ENCODE assay signal across 15 mouse cellular contexts in genomic region chr12:104999171-104999570, GRCm38 (mm10). TPM values are rescaled to one million over a fixed set of nuclear protein-coding genes. Genes with fewer than 3 reads are reported as not detected.
A peak's percentile ranks its signal among the peaks of the same experiment; 100 is the strongest.
DNase-seq lines count a peak whose midpoint lies in the region; ATAC-seq and TF ChIP-seq lines count a peak whose summit lies in the region.
"Had no signal": no experiment of that assay in that cellular context is flagged by ENCODE, and none has a peak within 500 bp of the region (broad histone marks: within the 10 kb centered on the region; RNA-seq: fewer than 3 reads in every experiment).

No protein-coding gene starts in this region.

- peak; percentile 40 for DNase-seq in lung, postnatal 0 days (ENCODE audit: low spot score)
- no peak for DNase-seq in lung, postnatal 4 days
- DNase-seq in induced T-regulatory cell, adult 2 months (ENCODE audit: low read depth): peak; percentile 45
- no peak for DNase-seq in heart, adult 9 months (ENCODE audit: low spot score in 2 of 2)
- DNase-seq in layer of hippocampus, postnatal 14 days (ENCODE audit: low spot score in 2 of 2): no peak
- DNase-seq: cerebellum, adult 18-20 months; heart, adult 18-20 months; heart, postnatal 14 days; layer of hippocampus, postnatal 36 days had no signal

- no peak overlapping the region for H3K4me3 ChIP-seq in lung, postnatal 0 days (ENCODE audit: low read depth, low read length)
- no peak overlapping the region for H3K4me3 ChIP-seq in stomach, embryonic 14.5 days (ENCODE audit: low read depth, low read length)
- H3K4me3 ChIP-seq in midbrain, embryonic 13.5 days (replicated peaks): no peak overlapping the region
- H3K4me3 ChIP-seq: limb, embryonic 12.5 days; midbrain, embryonic 12.5 days; neural tube, embryonic 12.5 days had no signal

- 52% methylated on average over 8 of the region's 8 CpGs for WGBS in lung, postnatal 0 days
- WGBS in stomach, embryonic 14.5 days: 54% methylated on average over 8 of the region's 8 CpGs
- 63% methylated on average over 8 of the region's 8 CpGs for WGBS in midbrain, embryonic 13.5 days

- H3K4me1 ChIP-seq in lung, postnatal 0 days (ENCODE audit: insufficient read depth, low read depth, low read length): no peaks in the 10 kb centered on the region; the same call in 1 of the 2 replicates
- 0 out of 2 replicates have a peak, but pooled peaks cover 4% of the 10 kb centered on the region for H3K4me1 ChIP-seq in stomach, embryonic 14.5 days (ENCODE audit: control insufficient read depth, insufficient read depth, low read length)
- H3K4me1 ChIP-seq in midbrain, embryonic 13.5 days (replicated peaks): peaks cover 14% of the 10 kb centered on the region; the same call in 1 of the 2 replicates

- H3K36me3 ChIP-seq in lung, postnatal 0 days (ENCODE audit: insufficient read depth, low read length): no peaks in the 10 kb centered on the region
- H3K36me3 ChIP-seq in stomach, embryonic 14.5 days (ENCODE audit: control insufficient read depth, insufficient read depth, low read length): no peaks in the 10 kb centered on the region
- no peaks in the 10 kb centered on the region for H3K36me3 ChIP-seq in midbrain, embryonic 13.5 days
- H3K36me3 ChIP-seq: limb, embryonic 12.5 days; midbrain, embryonic 12.5 days; neural tube, embryonic 12.5 days had no signal

- no peak for TF ChIP-seq EP300 in lung, postnatal 0 days (IDR thresholded peaks at IDR 0.05)

- no peaks in the 10 kb centered on the region for H3K27me3 ChIP-seq in lung, postnatal 0 days (replicated peaks; ENCODE audit: insufficient read depth, low read length)
- no peaks in the 10 kb centered on the region for H3K27me3 ChIP-seq in stomach, embryonic 14.5 days (ENCODE audit: control insufficient read depth, insufficient read depth, low read length)
- peaks cover 13% of the 10 kb centered on the region; the same call in 1 of the 2 replicates for H3K27me3 ChIP-seq in midbrain, embryonic 13.5 days
- H3K27me3 ChIP-seq: neural tube, embryonic 12.5 days had no signal

- H3K9me3 ChIP-seq in lung, postnatal 0 days (ENCODE audit: low read length): no peaks in the 10 kb centered on the region
- H3K9me3 ChIP-seq in stomach, embryonic 14.5 days (ENCODE audit: control insufficient read depth, low read depth, low read length): no peaks in the 10 kb centered on the region
- H3K9me3 ChIP-seq in midbrain, embryonic 13.5 days: no peaks in the 10 kb centered on the region
- H3K9me3 ChIP-seq: limb, embryonic 12.5 days; midbrain, embryonic 12.5 days; neural tube, embryonic 12.5 days had no signal

- no peak overlapping the region for H3K27ac ChIP-seq in lung, postnatal 0 days (ENCODE audit: low read length)
- H3K27ac ChIP-seq in stomach, embryonic 14.5 days (ENCODE audit: low read length): no peak overlapping the region
- no peak overlapping the region for H3K27ac ChIP-seq in midbrain, embryonic 13.5 days
- H3K27ac ChIP-seq: limb, embryonic 12.5 days; midbrain, embryonic 12.5 days; neural tube, embryonic 12.5 days had no signal

- no peak overlapping the region for H3K9ac ChIP-seq in lung, postnatal 0 days (replicated peaks; ENCODE audit: low read depth)
- no peak overlapping the region for H3K9ac ChIP-seq in stomach, embryonic 14.5 days (replicated peaks; ENCODE audit: low read depth, low read length)
- no peak overlapping the region for H3K9ac ChIP-seq in midbrain, embryonic 13.5 days (replicated peaks)
- H3K9ac ChIP-seq: limb, embryonic 12.5 days; midbrain, embryonic 12.5 days; neural tube, embryonic 12.5 days had no signal

- TF ChIP-seq CTCF in lung, postnatal 0 days (IDR thresholded peaks at IDR 0.05): no peak

- ATAC-seq in lung, postnatal 0 days: peak; percentile 51; the same call in 1 of the 2 replicates
- peak; percentile 56; the same call in 1 of the 2 replicates for ATAC-seq in stomach, embryonic 14.5 days (ENCODE audit: insufficient number of reproducible peaks, insufficient read depth, low FRiP score, low read depth)
- no peak for ATAC-seq in midbrain, embryonic 13.5 days
- ATAC-seq: hindbrain, embryonic 16.5 days had no signal

- H3K4me2 ChIP-seq in lung, postnatal 0 days (replicated peaks; ENCODE audit: low read depth, low read length): no peak overlapping the region
- no peak overlapping the region for H3K4me2 ChIP-seq in stomach, embryonic 14.5 days (replicated peaks; ENCODE audit: low read depth, low read length)
- H3K4me2 ChIP-seq in midbrain, embryonic 13.5 days (replicated peaks): no peak overlapping the region
- H3K4me2 ChIP-seq: limb, embryonic 12.5 days; midbrain, embryonic 12.5 days; neural tube, embryonic 12.5 days had no signal

RNA-seq across cellular contexts. Expression of gene Syne3, which starts 10.4 kb away (rescaled TPM):
- 1.1 and 1.2 TPM in 2 replicates for polyA plus RNA-seq in lung, postnatal 0 days (2015; fragmentation: Nextera tagmentation; extraction: Ambion mirVana)
- 0.22 and 0.59 TPM in 2 replicates for polyA plus RNA-seq in stomach, embryonic 14.5 days (2014; fragmentation: Nextera tagmentation; extraction: Ambion mirVana)
- 1 to 10 TPM; 1.2 to 2.1 TPM for total RNA-seq in layer of hippocampus, postnatal 14 days (2021)
- polyA plus RNA-seq in midbrain, embryonic 13.5 days (2015; fragmentation: Nextera tagmentation; extraction: Ambion mirVana): 0.17 and 0.27 TPM in 2 replicates

RNA-seq across cellular contexts. Expression of gene Glrx5, which starts 33.3 kb away (rescaled TPM):
- polyA plus RNA-seq in lung, postnatal 0 days (2015; fragmentation: Nextera tagmentation; extraction: Ambion mirVana): 126 and 127 TPM in 2 replicates
- polyA plus RNA-seq in stomach, embryonic 14.5 days (2014; fragmentation: Nextera tagmentation; extraction: Ambion mirVana): 144 and 160 TPM in 2 replicates
- 10 to 100 TPM; 57.1 to 65.6 TPM for total RNA-seq in layer of hippocampus, postnatal 14 days (2021)
- polyA plus RNA-seq in midbrain, embryonic 13.5 days (2015; fragmentation: Nextera tagmentation; extraction: Ambion mirVana): 139 and 148 TPM in 2 replicates

Comparison
In these comparisons a context has a peak if more than half of its experiments do, and no peak if none do; other contexts are left out.
1. DNase-seq: peak in lung, postnatal 0 days (single experiment) and induced T-regulatory cell, adult 2 months (single experiment); none in lung, postnatal 4 days (0 of 2), heart, adult 9 months (0 of 2) and layer of hippocampus, postnatal 14 days (0 of 2).